Mouse (Mus musculus) thymus, postnatal 0 days (tissue): ENCODE data around the gene Tufm. TPM values are rescaled to one million over a fixed set of nuclear protein-coding genes. Genes with fewer than 3 reads are reported as not detected.

Experiments used
- DNase-seq: peaks from one replicate; pipeline ENCODE4 v3.0.0-alpha.2; 2015; ENCODE audit warnings: low spot score
- polyA plus RNA-seq: library from polyadenylated mRNA; unstranded; fragments of >200 nt; fragmentation: Nextera tagmentation; extraction: Ambion mirVana; gene quantifications from 2 replicates; pipeline ENCODE4 v1.2.1, GENCODE M21; 2015

The Tufm gene
- polyA plus RNA-seq: 95.4 and 104 TPM in 2 replicates

GRCm38 (mm10) chr7:126487052-126487483, at the start of gene Tufm:
TSS of gene Tufm (plus strand) at chr7:126487361.
- peak; percentile 95 for DNase-seq

DNA sequence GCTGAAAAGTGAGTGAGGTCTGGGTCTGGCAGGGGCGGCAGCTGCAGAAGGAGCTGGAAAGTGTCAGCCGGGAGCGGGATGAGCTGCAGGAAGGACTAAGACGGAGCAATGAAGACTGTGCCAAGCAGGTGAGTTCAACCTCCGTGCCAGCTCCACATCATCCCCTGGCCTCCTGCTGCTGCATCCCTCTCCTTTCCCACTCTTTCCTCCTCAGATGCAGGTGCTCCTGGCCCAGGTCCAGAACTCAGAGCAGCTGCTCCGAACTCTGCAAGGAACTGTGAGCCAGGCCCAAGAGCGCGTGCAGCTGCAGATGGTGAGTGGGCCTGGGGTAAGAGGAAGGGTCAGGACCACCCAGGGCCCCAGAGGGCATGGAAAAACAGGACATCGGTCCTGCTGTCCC, 47.0 kb upstream of the Tufm start:
- DNase-seq: no peak

DNA sequence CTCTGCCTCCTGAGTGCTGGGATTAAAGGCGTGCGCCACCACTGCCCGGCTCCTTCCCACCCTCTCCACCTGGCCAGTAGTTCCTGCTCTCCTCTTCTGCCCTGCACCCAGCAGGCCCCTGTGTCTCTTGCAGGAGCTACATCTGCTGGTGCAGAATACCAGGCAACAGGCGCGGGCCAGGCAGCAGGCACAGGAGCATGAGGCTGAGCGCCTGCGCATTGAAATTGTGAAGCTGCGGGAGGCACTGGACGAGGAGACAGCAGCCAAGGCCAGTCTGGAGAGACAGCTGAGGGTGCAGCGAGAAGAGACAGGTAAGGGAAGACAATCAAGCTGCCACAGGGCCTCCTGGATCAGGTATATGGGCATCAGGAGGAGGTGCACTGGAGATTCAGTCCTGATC, 43.2 kb upstream of the Tufm start:
- DNase-seq: no peak

GRCm38 (mm10) chr7:126444536-126444935, 42.6 kb upstream of the Tufm start:
- DNase-seq: no peak

DNA sequence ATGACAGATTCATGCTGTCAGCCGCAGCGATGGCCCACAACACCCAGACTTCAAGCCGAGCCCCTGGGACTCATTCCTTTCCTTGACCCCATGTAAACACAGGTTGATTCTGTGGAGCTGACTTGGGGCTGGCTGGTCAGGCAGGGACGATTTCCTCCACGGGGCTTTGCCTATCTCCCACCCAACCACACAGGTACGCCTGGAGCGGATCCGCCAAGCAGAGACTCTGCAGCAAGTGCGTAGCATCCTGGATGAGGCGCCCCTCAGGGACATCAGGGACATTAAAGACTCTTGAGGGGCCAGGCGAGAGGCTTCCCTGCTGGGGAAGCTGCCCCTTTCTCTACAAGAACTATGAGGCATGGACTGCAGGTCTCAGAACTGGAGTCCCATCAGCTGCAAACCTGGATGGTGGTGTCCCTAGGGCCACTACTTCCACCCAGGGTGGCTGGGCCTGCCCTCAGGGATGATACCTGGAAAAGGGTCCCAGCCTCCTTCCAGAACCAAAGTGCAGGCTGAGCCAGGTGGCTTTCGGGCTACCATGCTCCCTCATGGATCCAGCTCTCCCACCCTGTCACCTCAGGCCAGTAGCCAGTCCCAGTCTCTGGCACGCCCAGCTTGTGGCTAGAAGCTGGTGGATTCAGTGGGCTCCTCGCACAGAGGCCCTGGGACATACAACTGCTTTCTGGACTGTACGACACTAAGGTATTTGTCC, 41.9 kb upstream of the Tufm start:
- DNase-seq: no peak

GRCm38 (mm10) chr7:126446217-126446616, 40.9 kb upstream of the Tufm start:
- DNase-seq: no peak

- no peak for DNase-seq
Observed at GRCm38 (mm10) chr7:126448481-126448880, 38.7 kb upstream of the Tufm start.

DNA sequence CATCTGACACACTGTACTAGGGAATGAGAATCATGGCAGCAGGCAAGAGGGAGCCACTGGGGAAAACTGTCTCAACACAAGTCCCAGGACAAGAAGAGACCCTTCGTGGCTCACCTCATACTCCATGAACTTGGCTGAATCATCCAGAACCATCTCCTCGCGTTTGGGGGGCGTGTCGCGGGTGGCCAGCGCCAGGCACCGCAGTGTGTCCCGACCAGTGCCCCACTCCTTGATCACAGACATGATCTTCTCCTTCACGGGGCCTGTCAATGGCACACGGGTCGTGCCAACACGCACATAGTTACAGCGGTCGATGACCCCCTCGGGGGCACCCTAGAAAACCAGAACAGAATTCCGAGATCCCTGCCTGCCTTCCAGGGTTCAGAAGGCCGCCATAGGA, 37.2 kb upstream of the Tufm start:
- no peak for DNase-seq

DNA sequence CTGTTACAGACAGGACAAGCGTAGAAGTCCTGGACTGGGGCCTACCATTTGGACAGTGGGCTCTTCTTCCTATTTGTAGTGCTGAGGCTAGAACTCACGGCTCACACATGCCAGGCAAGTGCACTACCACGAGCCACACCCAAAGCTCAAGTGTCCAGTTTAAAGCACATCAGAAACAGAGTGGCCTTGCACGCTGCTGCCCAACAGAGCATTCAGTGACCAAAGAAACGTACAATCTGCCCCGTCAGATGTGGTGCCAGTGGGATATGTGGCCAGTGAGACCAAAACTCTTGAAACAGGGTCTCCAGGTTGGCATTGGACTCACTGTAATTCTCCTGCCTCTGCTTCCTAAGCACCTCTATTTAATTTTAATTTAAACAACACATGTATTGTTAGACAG, 36.5 kb upstream of the Tufm start:
- no peak for DNase-seq

- no peak for DNase-seq
Observed at GRCm38 (mm10) chr7:126452244-126452643, 34.9 kb upstream of the Tufm start.

- no peak for DNase-seq
Observed at GRCm38 (mm10) chr7:126453861-126454260, 33.3 kb upstream of the Tufm start.

DNA sequence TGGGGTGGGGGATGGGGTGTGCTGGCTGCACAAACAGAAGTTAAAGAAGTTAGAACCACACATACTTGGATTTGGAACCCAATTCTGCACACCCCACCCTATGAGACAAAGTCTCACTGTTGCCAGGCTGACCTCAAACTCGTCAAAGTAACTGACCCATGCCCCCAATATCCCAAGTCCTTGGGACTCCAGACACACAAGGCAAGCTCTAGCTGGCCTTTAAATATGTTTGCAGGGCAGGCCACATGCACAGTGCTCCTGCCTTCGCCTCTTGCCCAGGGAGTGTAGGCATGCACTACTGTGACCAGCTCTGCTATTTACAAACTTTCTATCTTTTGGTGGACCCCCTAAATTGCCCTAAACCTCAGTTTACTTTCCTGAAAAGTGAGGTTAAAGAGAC, 31.9 kb upstream of the Tufm start:
- no peak for DNase-seq

DNA sequence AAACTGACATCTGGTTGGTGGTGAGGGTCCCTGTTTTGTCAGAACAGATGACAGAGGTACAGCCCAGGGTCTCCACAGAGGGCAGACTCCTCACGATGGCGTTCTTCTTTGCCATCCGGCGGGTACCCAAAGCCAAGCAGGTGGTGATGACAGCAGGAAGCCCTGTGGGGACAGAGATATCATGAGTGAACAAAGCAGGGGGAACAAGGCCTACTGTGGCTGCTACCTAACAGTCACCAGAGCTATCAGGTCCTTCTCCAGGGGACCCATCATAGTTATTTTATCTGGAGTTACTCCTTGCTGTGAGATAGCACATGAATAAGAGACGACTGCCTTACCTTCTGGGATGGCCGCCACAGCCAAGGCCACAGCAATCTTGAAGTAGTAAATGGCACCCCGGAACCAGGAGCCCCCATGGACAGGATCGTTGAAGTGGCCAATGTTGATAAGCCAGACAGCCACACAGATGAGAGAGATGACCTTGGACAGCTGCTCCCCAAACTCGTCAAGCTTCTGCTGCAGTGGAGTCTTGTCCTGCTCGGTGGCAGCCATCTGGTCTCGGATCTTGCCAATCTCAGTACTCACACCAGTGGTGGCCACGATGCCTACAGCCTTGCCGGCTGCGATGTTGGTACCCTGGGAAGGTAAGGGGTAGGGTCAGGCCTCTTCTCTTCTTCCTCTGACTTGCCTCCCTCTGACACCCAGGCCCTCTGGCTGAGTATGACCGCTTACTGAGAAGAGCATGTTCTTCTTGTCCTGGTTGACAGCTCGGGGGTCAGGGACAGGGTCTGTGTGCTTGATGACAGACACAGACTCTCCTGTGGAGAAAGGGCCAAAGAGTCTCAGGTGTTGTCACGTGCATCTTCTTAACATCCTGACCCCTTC, 30.5 kb upstream of the Tufm start:
- DNase-seq: peak; percentile 43

GRCm38 (mm10) chr7:126458225-126458624, 28.9 kb upstream of the Tufm start:
- no peak for DNase-seq

DNA sequence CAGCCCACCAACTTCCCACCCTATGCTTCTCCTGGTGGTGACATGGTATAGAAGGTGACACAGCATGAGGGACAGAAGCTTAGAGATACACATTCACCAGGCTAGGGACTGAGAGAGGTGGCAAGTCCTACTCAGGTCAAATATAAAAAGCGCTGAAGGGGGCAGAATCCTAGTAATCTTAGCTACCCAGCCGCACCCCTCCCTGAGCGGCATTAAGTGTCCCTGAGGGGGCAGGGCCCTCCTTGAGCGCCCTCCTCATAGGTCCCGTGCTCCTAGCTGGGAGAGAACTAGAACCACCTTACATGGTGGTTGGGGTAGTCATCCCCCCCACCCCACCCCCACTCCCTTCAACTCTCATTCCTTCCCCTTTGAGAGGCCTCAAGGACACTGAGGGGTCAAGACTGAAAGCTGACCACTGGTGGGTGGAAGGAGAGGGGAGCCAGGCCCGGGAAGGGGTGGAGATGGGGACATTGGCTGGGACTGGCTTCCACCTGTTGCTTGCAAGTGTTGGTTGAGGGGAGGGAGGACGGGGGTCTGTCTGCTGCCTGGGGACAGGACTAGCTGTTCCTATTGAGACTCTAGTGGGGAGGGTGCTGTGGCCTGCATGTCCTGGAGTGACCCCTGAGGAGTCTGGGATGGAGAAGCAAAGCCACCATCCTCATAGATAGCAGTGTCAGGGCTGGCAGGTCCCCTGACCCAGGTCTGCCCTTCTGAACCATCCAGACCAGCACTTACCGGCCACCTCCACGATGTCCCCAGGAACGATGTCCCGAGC, 28.1 kb upstream of the Tufm start:
- no peak for DNase-seq

DNA sequence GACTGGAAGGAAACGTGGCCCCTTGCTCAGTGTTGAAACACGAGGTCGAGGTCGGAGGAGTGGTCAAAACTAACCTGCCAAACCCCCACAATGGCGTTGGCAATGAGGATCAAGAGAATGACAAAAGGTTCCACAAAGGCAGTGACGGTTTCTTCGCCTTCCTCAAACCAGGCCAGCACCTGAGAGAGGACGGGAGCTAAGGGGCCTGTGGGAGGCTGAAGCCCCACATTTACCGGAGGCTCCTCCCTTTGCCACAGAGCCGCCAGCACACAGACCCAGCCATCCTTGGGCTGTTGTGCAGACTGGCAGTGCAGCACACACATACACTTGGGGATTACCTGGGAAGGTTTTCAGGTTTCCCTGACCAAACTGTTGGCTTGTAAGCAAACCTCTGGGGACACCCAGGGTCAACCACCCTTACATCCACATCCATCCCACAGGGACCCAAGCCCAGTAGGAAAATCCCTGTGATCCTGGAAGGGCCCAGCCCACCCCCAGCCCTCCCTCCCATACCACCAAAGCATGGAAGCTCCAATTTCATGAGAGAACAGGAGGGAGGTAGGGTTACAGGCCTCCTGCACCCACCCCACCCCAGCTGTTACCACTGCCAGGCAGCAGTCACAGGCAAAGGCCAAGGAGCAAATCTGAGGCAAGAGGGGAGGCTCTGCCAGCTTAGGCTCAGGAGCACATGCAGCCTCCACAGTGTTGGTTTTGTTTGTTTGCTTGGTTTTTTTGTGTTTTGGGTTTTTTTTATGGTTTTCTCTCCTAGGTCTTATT, 26.4 kb upstream of the Tufm start:
- no peak for DNase-seq

GRCm38 (mm10) chr7:126461626-126462025, 25.5 kb upstream of the Tufm start:
- DNase-seq: no peak

GRCm38 (mm10) chr7:126463004-126463403, 24.2 kb upstream of the Tufm start, which contains the start of gene Atp2a1:
TSS of gene Atp2a1 (minus strand) at chr7:126463108.
- DNase-seq: no peak

GRCm38 (mm10) chr7:126463547-126463946, 23.6 kb upstream of the Tufm start:
- DNase-seq: no peak

DNA sequence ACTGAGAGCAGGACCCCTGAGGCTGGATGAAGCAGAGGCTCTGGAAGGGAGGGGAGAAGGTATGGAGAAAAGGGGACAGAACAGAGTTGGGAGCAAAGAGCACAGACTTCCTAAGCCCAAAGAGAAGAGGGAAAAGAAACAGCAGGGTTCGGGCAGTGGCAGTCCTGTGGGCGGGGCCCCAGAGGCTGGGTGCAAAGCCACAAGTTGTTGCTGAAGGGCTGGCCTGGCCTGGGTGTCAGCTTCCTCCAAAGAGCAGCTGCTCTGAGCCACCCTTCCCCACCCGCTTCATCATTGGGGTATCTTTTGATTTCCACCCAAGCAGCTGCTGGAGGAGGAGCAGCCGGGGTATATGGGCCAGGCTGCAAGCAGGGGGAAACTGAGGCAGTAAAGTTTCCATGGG, 23.0 kb upstream of the Tufm start:
- DNase-seq: peak; percentile 34

GRCm38 (mm10) chr7:126464836-126465235, 22.3 kb upstream of the Tufm start:
- DNase-seq: no peak
